Mouse (Mus musculus): ENCODE data around the gene Foxk1.
A peak's percentile ranks its signal among the peaks of the same experiment; 100 is the strongest.

GRCm38 (mm10) chr5:142387716-142388115, 13.6 kb upstream of the Foxk1 start:
- peak; percentile 48 for TF ChIP-seq CTCF (IDR thresholded peaks at IDR 0.05; ENCODE audit: extremely low read depth, insufficient read depth, low read length)
- TF ChIP-seq POLR2A (IDR thresholded peaks at IDR 0.05; ENCODE audit: extremely low read depth, insufficient read depth, low read length), result no peak

All from cortical plate, adult 2 months (tissue).